10 mouse cellular contexts compared by ENCODE assay signal in the genomic region with DNA sequence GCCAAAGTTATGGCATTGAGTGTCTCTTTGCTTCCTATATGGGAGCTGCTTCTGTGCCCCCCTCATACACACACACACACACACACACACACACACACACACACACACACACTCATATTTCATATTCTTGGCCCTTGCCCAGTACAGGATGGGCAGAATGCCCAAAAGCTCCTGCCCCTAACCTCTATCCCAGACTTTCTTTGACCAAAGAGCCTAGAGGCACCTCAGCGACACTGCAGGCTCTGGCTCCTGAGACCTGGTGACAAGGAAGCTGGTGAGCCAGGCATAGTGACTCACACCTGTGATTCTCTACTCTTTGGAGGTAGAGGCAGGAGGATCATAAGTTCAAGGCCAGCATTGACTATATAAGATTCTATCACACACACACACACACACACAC. TPM values are rescaled to one million over a fixed set of nuclear protein-coding genes. Genes with fewer than 3 reads are reported as not detected.
DNase-seq lines count a peak whose midpoint lies in the region; ATAC-seq lines count a peak whose summit lies in the region.
"Had no signal": no experiment of that assay in that cellular context is flagged by ENCODE, and none has a peak within 500 bp of the region (broad histone marks: within the 10 kb centered on the region; RNA-seq: fewer than 3 reads in every experiment).

No protein-coding gene starts in this region.

- 70% methylated on average over 1 of the region's 1 CpGs for WGBS in forebrain, embryonic 11.5 days
- WGBS in midbrain, embryonic 12.5 days, result 64% methylated on average over 1 of the region's 1 CpGs

- peak overlapping the region; percentile 26; the same call in 1 of the 2 replicates for H3K4me2 ChIP-seq in forebrain, embryonic 11.5 days (ENCODE audit: low read depth, low read length, severe bottlenecking)
- peak overlapping the region; percentile 77 for H3K4me2 ChIP-seq in midbrain, embryonic 12.5 days (replicated peaks)

- DNase-seq in adrenal gland, postnatal 14 days, result peak; percentile 68
- no peak for DNase-seq in adrenal gland, postnatal 4 days (ENCODE audit: low spot score in 2 of 2)
- peak; percentile 42 for DNase-seq in 3134 (ENCODE audit: extremely low read depth, insufficient read length, low spot score)
- DNase-seq in forebrain, embryonic 11.5 days (ENCODE audit: low spot score), result no peak
- DNase-seq in urinary bladder, postnatal 25 days (ENCODE audit: low spot score), result no peak
- DNase-seq in T-cell, adult 2 months (ENCODE audit: low spot score), result no peak
- no peak for DNase-seq in layer of hippocampus, adult 9-10 months (ENCODE audit: low spot score)
- DNase-seq: lung, postnatal 10 days had no signal

- H3K36me3 ChIP-seq in forebrain, embryonic 11.5 days (ENCODE audit: control insufficient read depth, insufficient read depth, low read length), result no peaks in the 10 kb centered on the region
- H3K36me3 ChIP-seq in midbrain, embryonic 12.5 days, result peaks cover 24% of the 10 kb centered on the region

- peaks cover 20% of the 10 kb centered on the region for H3K4me1 ChIP-seq in forebrain, embryonic 11.5 days (replicated peaks; ENCODE audit: control insufficient read depth, insufficient read depth, low read length)
- peaks cover 49% of the 10 kb centered on the region for H3K4me1 ChIP-seq in midbrain, embryonic 12.5 days

- no peak overlapping the region for H3K27ac ChIP-seq in forebrain, embryonic 11.5 days (ENCODE audit: low read depth, low read length)
- peak overlapping the region; percentile 80 for H3K27ac ChIP-seq in midbrain, embryonic 12.5 days (replicated peaks)

- no peak overlapping the region for H3K9ac ChIP-seq in forebrain, embryonic 11.5 days (ENCODE audit: low read length)
- H3K9ac ChIP-seq in midbrain, embryonic 12.5 days (replicated peaks), result peak overlapping the region; percentile 41; the same call in 1 of the 2 replicates

- no peak for ATAC-seq in forebrain, embryonic 11.5 days (replicated peaks; ENCODE audit: low FRiP score)
- ATAC-seq in midbrain, embryonic 12.5 days (ENCODE audit: low FRiP score, low read depth), result no peak

- no peaks in the 10 kb centered on the region for H3K27me3 ChIP-seq in forebrain, embryonic 11.5 days (ENCODE audit: control insufficient read depth, insufficient read depth, low read length)
- peaks cover 8% of the 10 kb centered on the region; the same call in 1 of the 2 replicates for H3K27me3 ChIP-seq in midbrain, embryonic 12.5 days

- H3K4me3 ChIP-seq in forebrain, embryonic 11.5 days (ENCODE audit: low read depth, low read length), result no peak overlapping the region
- peak overlapping the region; percentile 75 for H3K4me3 ChIP-seq in midbrain, embryonic 12.5 days

- H3K9me3 ChIP-seq in forebrain, embryonic 11.5 days (ENCODE audit: control insufficient read depth, low read length), result no peaks in the 10 kb centered on the region
- no peaks in the 10 kb centered on the region for H3K9me3 ChIP-seq in midbrain, embryonic 12.5 days

RNA-seq across cellular contexts. Expression of a gene that starts 2.1 kb away (rescaled TPM):
- total RNA-seq in adrenal gland, postnatal 14 days (2021), result 7.8 and 10.4 TPM in 2 replicates
- total RNA-seq in adrenal gland, postnatal 4 days (2021), result 10 to 100 TPM; 18.8 TPM
- polyA plus RNA-seq in forebrain, embryonic 11.5 days (2014; fragmentation: Nextera tagmentation; extraction: Ambion mirVana), result 9.6 and 11.1 TPM in 2 replicates
- polyA plus RNA-seq in midbrain, embryonic 12.5 days (2016; fragmentation: Nextera tagmentation; extraction: Ambion mirVana), result 34.3 and 35.2 TPM in 2 replicates

RNA-seq across cellular contexts. Expression of a gene that starts 5.8 kb away (rescaled TPM):
- 1,235 and 1,395 TPM in 2 replicates for total RNA-seq in adrenal gland, postnatal 14 days (2021)
- total RNA-seq in adrenal gland, postnatal 4 days (2021), result 1,000 to 10,000 TPM; 1,362 to 1,367 TPM
- polyA plus RNA-seq in forebrain, embryonic 11.5 days (2014; fragmentation: Nextera tagmentation; extraction: Ambion mirVana), result 897 and 919 TPM in 2 replicates
- polyA plus RNA-seq in midbrain, embryonic 12.5 days (2016; fragmentation: Nextera tagmentation; extraction: Ambion mirVana), result 741 and 746 TPM in 2 replicates

RNA-seq across cellular contexts. Expression of a gene that starts 24.7 kb away (rescaled TPM):
- total RNA-seq in adrenal gland, postnatal 14 days (2021), result 1.1 and 4.4 TPM in 2 replicates
- total RNA-seq in adrenal gland, postnatal 4 days (2021), result 1 to 10 TPM; 1.6 to 1.9 TPM
- polyA plus RNA-seq in forebrain, embryonic 11.5 days (2014; fragmentation: Nextera tagmentation; extraction: Ambion mirVana), result 10.4 and 12.3 TPM in 2 replicates
- polyA plus RNA-seq in midbrain, embryonic 12.5 days (2016; fragmentation: Nextera tagmentation; extraction: Ambion mirVana), result 6.3 and 7.4 TPM in 2 replicates

RNA-seq across cellular contexts. Expression of a gene that starts 32.6 kb away (rescaled TPM):
- 3.1 and 3.7 TPM in 2 replicates for total RNA-seq in adrenal gland, postnatal 14 days (2021)
- 1 to 10 TPM; 4.1 to 4.8 TPM for total RNA-seq in adrenal gland, postnatal 4 days (2021)
- polyA plus RNA-seq in forebrain, embryonic 11.5 days (2014; fragmentation: Nextera tagmentation; extraction: Ambion mirVana), result 0.81 and 0.86 TPM in 2 replicates
- 0.62 and 0.73 TPM in 2 replicates for polyA plus RNA-seq in midbrain, embryonic 12.5 days (2016; fragmentation: Nextera tagmentation; extraction: Ambion mirVana)
- total RNA-seq: CH12.LX had no signal

RNA-seq across cellular contexts. Expression of a gene that starts 34.5 kb away (rescaled TPM):
- 4.3 and 4.8 TPM in 2 replicates for total RNA-seq in adrenal gland, postnatal 14 days (2021)
- 10 to 100 TPM; 12.5 to 13.3 TPM for total RNA-seq in adrenal gland, postnatal 4 days (2021)
- 0.20 TPM in 1 of 2 replicates, not detected in the other for polyA plus RNA-seq in forebrain, embryonic 11.5 days (2014; fragmentation: Nextera tagmentation; extraction: Ambion mirVana)
- polyA plus RNA-seq in midbrain, embryonic 12.5 days (2016; fragmentation: Nextera tagmentation; extraction: Ambion mirVana), result 0.34 and 0.48 TPM in 2 replicates

Comparison
In these comparisons a context has a peak if more than half of its experiments do, and no peak if none do; other contexts are left out.
1. DNase-seq: peak in adrenal gland, postnatal 14 days (single experiment) and 3134 (single experiment); none in adrenal gland, postnatal 4 days (0 of 2), forebrain, embryonic 11.5 days (single experiment), urinary bladder, postnatal 25 days (single experiment), T-cell, adult 2 months (single experiment) and layer of hippocampus, adult 9-10 months (single experiment).